Comparison of ENCODE assay signal across 33 mouse cellular contexts in genomic region chr9:97356441-97356840, GRCm38 (mm10). TPM values are rescaled to one million over a fixed set of nuclear protein-coding genes. Genes with fewer than 3 reads are reported as not detected.
DNase-seq lines count a peak whose midpoint lies in the region; ATAC-seq and TF ChIP-seq lines count a peak whose summit lies in the region.
"Had no signal": no experiment of that assay in that cellular context is flagged by ENCODE, and none has a peak within 500 bp of the region (broad histone marks: within the 10 kb centered on the region; RNA-seq: fewer than 3 reads in every experiment).

No protein-coding gene starts in this region.

- peak; percentile 37 for DNase-seq in forebrain, embryonic 14.5 days (ENCODE audit: low spot score)
- no peak for DNase-seq in layer of hippocampus, adult 2 months (ENCODE audit: low spot score in 2 of 2)
- DNase-seq in layer of hippocampus, postnatal 36 days = no peak
- no peak for DNase-seq in midbrain, embryonic 10.5 days (ENCODE audit: low spot score)
- DNase-seq in cerebellum, adult 11 months = no peak
- DNase-seq: adrenal gland, postnatal 10 days; adrenal gland, postnatal 36 days; cerebellum, adult 11-12 months; cerebellum, adult 8-10 months; cerebellum, postnatal 10 days; cerebellum, postnatal 36 days; embryo, embryonic 11 days; gastrocnemius, postnatal 10 days; gastrocnemius, postnatal 36 days; heart, adult 2 months; heart, postnatal 14 days; heart, postnatal 4 days had no signal

- TF ChIP-seq CTCF in layer of hippocampus, adult 2 months (conservative IDR thresholded peaks at IDR 0.05) = no peak

- H3K27me3 ChIP-seq in forebrain, embryonic 14.5 days (replicated peaks; ENCODE audit: control insufficient read depth, insufficient read depth, low read length) = no peaks in the 10 kb centered on the region
- no peaks in the 10 kb centered on the region for H3K27me3 ChIP-seq in forebrain, embryonic 15.5 days
- no peaks in the 10 kb centered on the region for H3K27me3 ChIP-seq in midbrain, embryonic 15.5 days (replicated peaks)
- no peaks in the 10 kb centered on the region for H3K27me3 ChIP-seq in midbrain, embryonic 10.5 days (ENCODE audit: low read depth, poor library complexity, severe bottlenecking)
- H3K27me3 ChIP-seq: embryonic facial prominence, embryonic 13.5 days; forebrain, embryonic 13.5 days; heart, embryonic 13.5 days; hindbrain, embryonic 12.5 days; hindbrain, embryonic 15.5 days had no signal

- no peak overlapping the region for H3K4me3 ChIP-seq in forebrain, embryonic 14.5 days (ENCODE audit: low read depth, low read length)
- H3K4me3 ChIP-seq in forebrain, embryonic 15.5 days = no peak overlapping the region
- H3K4me3 ChIP-seq in layer of hippocampus, adult 2 months = no peak overlapping the region
- H3K4me3 ChIP-seq in midbrain, embryonic 15.5 days = no peak overlapping the region
- no peak overlapping the region for H3K4me3 ChIP-seq in midbrain, embryonic 10.5 days
- H3K4me3 ChIP-seq: embryonic facial prominence, embryonic 10.5 days; embryonic facial prominence, embryonic 13.5 days; erythroblast, embryonic 14.5 days; forebrain, embryonic 13.5 days; heart, adult 2 months; heart, embryonic 10.5 days; heart, embryonic 13.5 days; hindbrain, embryonic 12.5 days; hindbrain, embryonic 15.5 days had no signal

- no peaks in the 10 kb centered on the region for H3K4me1 ChIP-seq in forebrain, embryonic 14.5 days (ENCODE audit: control insufficient read depth, insufficient read depth, low read length)
- peaks cover 9% of the 10 kb centered on the region; the same call in 1 of the 2 replicates for H3K4me1 ChIP-seq in forebrain, embryonic 15.5 days
- H3K4me1 ChIP-seq in midbrain, embryonic 15.5 days = peaks cover 8% of the 10 kb centered on the region
- H3K4me1 ChIP-seq in midbrain, embryonic 10.5 days = no peaks in the 10 kb centered on the region
- H3K4me1 ChIP-seq: embryonic facial prominence, embryonic 10.5 days; embryonic facial prominence, embryonic 13.5 days; heart, embryonic 10.5 days; heart, embryonic 13.5 days; hindbrain, embryonic 12.5 days had no signal

- 63% methylated on average over 6 of the region's 6 CpGs for WGBS in forebrain, embryonic 14.5 days
- WGBS in forebrain, embryonic 15.5 days = 47% methylated on average over 6 of the region's 6 CpGs
- WGBS in midbrain, embryonic 15.5 days = 51% methylated on average over 6 of the region's 6 CpGs
- WGBS in midbrain, embryonic 10.5 days = 83% methylated on average over 6 of the region's 6 CpGs

- no peak overlapping the region for H3K9ac ChIP-seq in forebrain, embryonic 14.5 days (ENCODE audit: low read length)
- no peak overlapping the region for H3K9ac ChIP-seq in forebrain, embryonic 15.5 days (replicated peaks)
- H3K9ac ChIP-seq in midbrain, embryonic 15.5 days = no peak overlapping the region
- H3K9ac ChIP-seq: embryonic facial prominence, embryonic 13.5 days; forebrain, embryonic 13.5 days; heart, embryonic 13.5 days; hindbrain, embryonic 12.5 days; hindbrain, embryonic 15.5 days had no signal

- no peak overlapping the region for H3K27ac ChIP-seq in forebrain, embryonic 14.5 days (ENCODE audit: low read depth, low read length)
- H3K27ac ChIP-seq in forebrain, embryonic 15.5 days (replicated peaks) = no peak overlapping the region
- H3K27ac ChIP-seq in layer of hippocampus, adult 2 months = peak overlapping the region; percentile 5; the same call in 1 of the 2 replicates
- no peak overlapping the region for H3K27ac ChIP-seq in midbrain, embryonic 15.5 days
- no peak overlapping the region for H3K27ac ChIP-seq in midbrain, embryonic 10.5 days (replicated peaks)
- H3K27ac ChIP-seq: embryonic facial prominence, embryonic 10.5 days; embryonic facial prominence, embryonic 13.5 days; forebrain, embryonic 13.5 days; heart, adult 2 months; heart, embryonic 10.5 days; heart, embryonic 13.5 days; hindbrain, embryonic 12.5 days; hindbrain, embryonic 15.5 days had no signal

- no peak for ATAC-seq in forebrain, embryonic 14.5 days
- ATAC-seq in forebrain, embryonic 15.5 days (replicated peaks) = no peak
- peak; percentile 33; the same call in 1 of the 2 replicates for ATAC-seq in midbrain, embryonic 15.5 days (replicated peaks)
- ATAC-seq: forebrain, embryonic 13.5 days had no signal

- no peaks in the 10 kb centered on the region for H3K36me3 ChIP-seq in forebrain, embryonic 14.5 days (ENCODE audit: control insufficient read depth, insufficient read depth, low read length)
- H3K36me3 ChIP-seq in forebrain, embryonic 15.5 days = no peaks in the 10 kb centered on the region
- no peaks in the 10 kb centered on the region for H3K36me3 ChIP-seq in midbrain, embryonic 15.5 days (replicated peaks)
- no peaks in the 10 kb centered on the region for H3K36me3 ChIP-seq in midbrain, embryonic 10.5 days
- H3K36me3 ChIP-seq: embryonic facial prominence, embryonic 10.5 days; embryonic facial prominence, embryonic 13.5 days; heart, embryonic 10.5 days; heart, embryonic 13.5 days; hindbrain, embryonic 12.5 days; hindbrain, embryonic 15.5 days had no signal

- no peaks in the 10 kb centered on the region for H3K9me3 ChIP-seq in forebrain, embryonic 14.5 days (replicated peaks; ENCODE audit: control insufficient read depth, low read length)
- H3K9me3 ChIP-seq in forebrain, embryonic 15.5 days = no peaks in the 10 kb centered on the region
- H3K9me3 ChIP-seq in midbrain, embryonic 15.5 days = no peaks in the 10 kb centered on the region
- no peaks in the 10 kb centered on the region for H3K9me3 ChIP-seq in midbrain, embryonic 10.5 days (replicated peaks)
- H3K9me3 ChIP-seq: embryonic facial prominence, embryonic 10.5 days; embryonic facial prominence, embryonic 13.5 days; forebrain, embryonic 13.5 days; heart, embryonic 10.5 days; heart, embryonic 13.5 days; hindbrain, embryonic 12.5 days; hindbrain, embryonic 15.5 days had no signal

- H3K4me2 ChIP-seq in forebrain, embryonic 14.5 days (ENCODE audit: low read length) = no peak overlapping the region
- H3K4me2 ChIP-seq in forebrain, embryonic 15.5 days (replicated peaks) = no peak overlapping the region
- H3K4me2 ChIP-seq in midbrain, embryonic 15.5 days = no peak overlapping the region
- H3K4me2 ChIP-seq: embryonic facial prominence, embryonic 13.5 days; forebrain, embryonic 13.5 days; heart, embryonic 13.5 days; hindbrain, embryonic 12.5 days; hindbrain, embryonic 15.5 days had no signal

RNA-seq across cellular contexts. Expression of gene Trim42, which starts 13.3 kb away (rescaled TPM):
- polyA plus RNA-seq in forebrain, embryonic 14.5 days (2014; fragmentation: Nextera tagmentation; extraction: Ambion mirVana) = not detected in 2 replicates
- polyA plus RNA-seq in forebrain, embryonic 15.5 days (2015; fragmentation: Nextera tagmentation; extraction: Ambion mirVana) = not detected in 2 replicates
- not detected for total RNA-seq in layer of hippocampus, adult 2 months (2021)
- total RNA-seq in layer of hippocampus, postnatal 36 days (2021) = not detected
- not detected in 2 replicates for polyA plus RNA-seq in midbrain, embryonic 15.5 days (2015; fragmentation: Nextera tagmentation; extraction: Ambion mirVana)
- polyA plus RNA-seq in midbrain, embryonic 10.5 days (2016; fragmentation: Nextera tagmentation; extraction: Ambion mirVana) = not detected in 2 replicates
- total RNA-seq: adrenal gland, adult 18-20 months; adrenal gland, postnatal 10 days; adrenal gland, postnatal 36 days; ES-E14; gastrocnemius, adult 18-20 months; gastrocnemius, postnatal 10 days; gastrocnemius, postnatal 36 days; granulocyte monocyte progenitor cell, adult 5-6 weeks; heart, adult 2 months; heart, postnatal 14 days; heart, postnatal 4 days had no signal
- polyA plus RNA-seq: cortical plate, adult 2 months; embryonic facial prominence, embryonic 10.5 days; embryonic facial prominence, embryonic 13.5 days; erythroblast, embryonic 14.5 days; forebrain, embryonic 13.5 days; heart, adult 2 months; heart, embryonic 10.5 days; heart, embryonic 13.5 days; heart, embryonic 16.5 days; hindbrain, embryonic 12.5 days; hindbrain, embryonic 15.5 days had no signal
